Mouse (Mus musculus) right cerebral cortex, adult 18-20 months (tissue): Measurements from ENCODE around the gene Rybp.

Source experiments
- DNase-seq: peaks from one replicate; pipeline ENCODE4 v3.0.0; 2022; ENCODE audit warnings: mixed read lengths

The Rybp gene

DNA sequence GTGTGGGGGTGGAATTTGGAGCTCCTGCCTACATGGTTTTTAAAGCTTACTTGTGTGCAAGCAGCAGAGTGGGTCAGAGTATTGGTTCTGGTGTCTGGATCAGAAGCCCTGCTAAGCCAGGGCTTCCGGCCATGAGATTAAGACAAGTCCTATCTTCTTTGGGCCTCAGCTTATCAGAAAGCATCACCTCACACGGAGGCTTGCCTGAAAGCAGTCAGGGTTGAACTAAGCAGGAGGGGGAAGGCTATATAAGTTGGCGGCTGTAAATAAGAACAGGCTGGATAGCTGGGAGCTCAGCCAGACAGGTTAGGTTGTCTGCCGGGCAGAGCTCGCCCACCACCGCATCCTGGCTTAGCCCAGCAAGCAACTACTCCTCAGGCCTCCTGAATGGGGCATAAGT lies 99.5 kb downstream of the Rybp start:
- no peak for DNase-seq

GRCm38 (mm10) chr6:100186789-100187188 lies 100.5 kb downstream of the Rybp start:
- no peak for DNase-seq

DNA sequence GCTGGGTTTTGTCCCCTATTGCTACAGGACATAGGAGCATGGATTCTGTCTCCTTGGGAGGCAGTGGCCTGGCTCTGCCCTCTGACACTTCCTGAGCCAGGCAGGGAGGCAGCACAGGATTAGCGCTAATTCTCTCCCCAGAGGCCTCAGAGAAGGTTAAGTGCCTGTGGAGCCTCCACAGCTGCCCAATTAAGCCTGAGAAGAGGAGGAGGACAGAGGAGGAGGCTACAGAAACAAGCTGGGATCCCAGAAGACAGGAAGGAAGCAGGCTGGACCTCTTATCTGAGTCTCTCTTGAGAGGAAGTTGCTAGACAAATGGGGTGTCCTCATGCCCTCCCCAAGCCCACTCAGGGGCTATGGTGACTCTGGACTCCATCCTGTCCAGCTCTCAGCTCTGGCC lies 101.8 kb downstream of the Rybp start:
- no peak for DNase-seq

GRCm38 (mm10) chr6:100183344-100183743 lies 103.9 kb downstream of the Rybp start:
- DNase-seq, result no peak

GRCm38 (mm10) chr6:100180883-100181262 lies 106.4 kb downstream of the Rybp start:
- DNase-seq, result no peak

DNA sequence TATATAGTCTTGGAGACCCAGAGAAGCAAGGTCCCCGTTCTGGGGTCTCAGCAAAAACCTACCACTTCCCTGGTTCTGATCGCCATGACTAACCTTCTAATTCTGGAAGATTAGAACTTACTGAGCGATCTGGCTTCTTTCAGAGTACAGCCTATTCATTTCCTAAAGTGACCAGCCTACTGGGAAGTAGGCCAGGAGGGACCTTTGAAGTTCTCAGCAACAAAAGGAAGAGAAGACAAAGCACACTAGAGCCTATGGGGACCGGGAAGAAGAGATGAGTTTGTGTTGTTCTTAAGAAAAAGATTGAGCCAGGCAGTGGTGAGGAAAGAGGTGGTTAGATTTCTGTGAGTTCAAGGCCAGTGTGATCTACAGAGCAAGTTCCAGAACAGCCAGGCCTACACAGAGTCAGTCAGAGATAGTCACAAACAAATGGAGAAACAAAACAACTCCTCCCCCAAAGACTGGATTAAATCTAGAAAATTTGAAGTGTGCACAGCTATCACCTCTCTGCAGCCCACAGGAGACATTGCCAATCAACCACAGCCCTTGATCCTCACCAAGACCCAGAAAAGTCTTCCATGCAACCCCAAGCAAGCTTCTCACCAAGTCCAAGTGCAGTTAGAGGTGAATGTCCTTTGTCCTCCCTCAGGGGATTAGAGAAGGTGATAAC lies 106.9 kb downstream of the Rybp start:
- DNase-seq, result no peak

GRCm38 (mm10) chr6:100178830-100179229 lies 108.5 kb downstream of the Rybp start:
- no peak for DNase-seq
